Mouse (Mus musculus): Measurements from ENCODE around the gene Rnf41. TPM values are rescaled to one million over a fixed set of nuclear protein-coding genes. Genes with fewer than 3 reads are reported as not detected.

The Rnf41 gene
- total and polyA plus RNA-seq, 3 experiments: 27.4 to 28.1 TPM; not detected in 1

DNA sequence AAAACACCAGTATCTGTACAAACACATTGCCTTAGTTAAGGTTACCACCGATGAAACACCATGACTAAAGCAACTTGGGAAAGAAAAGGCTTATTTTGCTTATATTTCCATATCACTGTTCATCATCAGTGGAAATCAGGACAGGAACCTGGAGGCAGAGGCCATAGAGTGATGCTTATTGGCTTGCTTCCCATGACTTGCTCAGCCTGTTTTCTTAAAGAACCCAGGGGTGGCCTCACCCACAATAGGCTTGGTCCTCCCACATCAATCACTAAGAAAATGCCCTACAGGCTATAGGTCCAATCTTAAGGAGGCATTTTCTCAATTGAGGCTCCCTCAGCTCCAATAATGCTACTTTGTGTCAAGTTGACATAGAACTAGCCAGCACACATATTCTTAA lies 31.3 kb downstream of the Rnf41 start:
- Histone ChIP-seq H3K27ac (ENCODE audit: control insufficient read depth, low read depth, low read length) (no peak overlapping the region), H3K4me3 (ENCODE audit: control insufficient read depth in 1 of 2, insufficient read depth in 1 of 2, low read depth in 2 of 2, low read length in 2 of 2) (no peak overlapping the region), H3K79me2 (ENCODE audit: control insufficient read depth, insufficient read depth, low read length, poor library complexity) (no peaks in the 10 kb centered on the region), H3K9me3 (replicated peaks; ENCODE audit: insufficient read depth, low read length) (no peaks in the 10 kb centered on the region), H3K27me3 (ENCODE audit: control insufficient read depth in 1 of 2, insufficient read depth in 2 of 2, low read length in 2 of 2) (no peaks in the 10 kb centered on the region), H3K36me3 (ENCODE audit: control insufficient read depth in 1 of 2, insufficient read depth in 2 of 2, low read length in 2 of 2) (peaks cover 0 to 11% of the 10 kb centered on the region in 2 experiments), H3K4me1 (ENCODE audit: control insufficient read depth in 1 of 2, insufficient read depth in 2 of 2, low read length in 2 of 2) (peaks cover 5 to 14% of the 10 kb centered on the region in 2 experiments), H3K9ac (ENCODE audit: control insufficient read depth, low read depth, low read length, poor library complexity, severe bottlenecking) (no peak overlapping the region)
- no peak for DNase-seq (ENCODE audit: low read depth, low spot score)
- no peak for TF ChIP-seq ETS1 (IDR thresholded peaks at IDR 0.05; ENCODE audit: low read depth, low read length)
- no peak for TF ChIP-seq E2F4 (IDR thresholded peaks at IDR 0.05; ENCODE audit: borderline replicate concordance, low read depth, low read length)
- 0 out of 2 replicates have a peak, but pooled peaks have one; percentile 58 for TF ChIP-seq POLR2AphosphoS2 (IDR thresholded peaks at IDR 0.05; ENCODE audit: low read length)
- no peak for TF ChIP-seq USF1 (IDR thresholded peaks at IDR 0.05; ENCODE audit: low read depth, low read length)
- TF ChIP-seq MXI1 (IDR thresholded peaks at IDR 0.05; ENCODE audit: low read depth, low read length): no peak
- TF ChIP-seq ZMIZ1 (IDR thresholded peaks at IDR 0.05; ENCODE audit: low read depth, low read length): no peak
- no peak for TF ChIP-seq MAZ (IDR thresholded peaks at IDR 0.05; ENCODE audit: low read depth, low read length)
- no peak for TF ChIP-seq UBTF (IDR thresholded peaks at IDR 0.05; ENCODE audit: borderline replicate concordance, insufficient read depth, low read depth, low read length)

DNA sequence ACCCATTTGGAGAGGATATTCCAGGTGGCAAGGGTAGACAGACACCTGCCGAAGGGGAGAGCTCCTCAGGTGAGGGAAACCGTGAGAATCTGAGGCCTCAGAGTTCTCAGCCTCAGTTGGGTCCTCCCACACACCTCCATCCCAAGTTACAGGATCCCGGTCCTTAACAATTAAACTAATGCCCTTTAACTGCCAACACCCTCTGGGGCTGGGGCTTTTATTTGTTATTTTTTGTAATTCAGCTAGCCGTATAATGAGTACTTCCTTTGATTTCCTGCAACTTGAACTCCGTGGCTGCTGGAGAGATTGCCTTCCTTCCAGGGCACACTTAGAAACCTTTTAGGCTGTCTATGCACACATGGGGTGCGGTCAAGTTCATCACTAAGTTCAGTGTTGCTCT lies 32.9 kb downstream of the Rnf41 start:
- TF ChIP-seq USF2 (IDR thresholded peaks at IDR 0.05; ENCODE audit: borderline replicate concordance in 1 of 2, insufficient read depth in 1 of 2, low read depth in 1 of 2, low read length in 2 of 2): no peak
- TF ChIP-seq JUND (IDR thresholded peaks at IDR 0.05; ENCODE audit: low read depth, low read length): no peak
- TF ChIP-seq ZC3H11A (IDR thresholded peaks at IDR 0.05; ENCODE audit: low read depth, low read length): no peak
- no peak for TF ChIP-seq ZNF384 (IDR thresholded peaks at IDR 0.05; ENCODE audit: low read depth, low read length)
- TF ChIP-seq HCFC1 (IDR thresholded peaks at IDR 0.05; ENCODE audit: low read depth, low read length): no peak
- no peak for TF ChIP-seq USF1 (IDR thresholded peaks at IDR 0.05; ENCODE audit: low read depth, low read length)
- no peak for TF ChIP-seq NELFE (IDR thresholded peaks at IDR 0.05; ENCODE audit: low read depth, low read length)
- no peak for TF ChIP-seq TCF12 (IDR thresholded peaks at IDR 0.05; ENCODE audit: low read depth, low read length)
- TF ChIP-seq ZMIZ1 (IDR thresholded peaks at IDR 0.05; ENCODE audit: low read depth, low read length): no peak
- TF ChIP-seq ZKSCAN1 (IDR thresholded peaks at IDR 0.05; ENCODE audit: low read depth, low read length): no peak
- no peak for TF ChIP-seq MYB (IDR thresholded peaks at IDR 0.05; ENCODE audit: low read depth, low read length)
- TF ChIP-seq ELF1 (IDR thresholded peaks at IDR 0.05; ENCODE audit: low read depth, low read length): no peak
- TF ChIP-seq KAT2A (conservative IDR thresholded peaks at IDR 0.05; ENCODE audit: low read depth, low read length): no peak
- TF ChIP-seq MAFK (IDR thresholded peaks at IDR 0.05; ENCODE audit: borderline replicate concordance, low read depth, low read length): no peak
- TF ChIP-seq TAL1 (IDR thresholded peaks at IDR 0.05; ENCODE audit: low read length): no peak
- no peak for TF ChIP-seq E2F4 (IDR thresholded peaks at IDR 0.05; ENCODE audit: borderline replicate concordance, low read depth, low read length)
- no peak for TF ChIP-seq MXI1 (IDR thresholded peaks at IDR 0.05; ENCODE audit: low read depth, low read length)
- TF ChIP-seq EP300 (IDR thresholded peaks at IDR 0.05; ENCODE audit: low read depth in 1 of 2, low read length in 2 of 2): no peak
- Histone ChIP-seq H3K36me3 (ENCODE audit: control insufficient read depth in 1 of 2, insufficient read depth in 2 of 2, low read length in 2 of 2) (peaks cover 0 to 11% of the 10 kb centered on the region in 2 experiments; a peak in 3 of 4 replicates), H3K9me3 (replicated peaks; ENCODE audit: insufficient read depth, low read length) (no peaks in the 10 kb centered on the region), H3K4me3 (ENCODE audit: control insufficient read depth in 1 of 2, insufficient read depth in 1 of 2, low read depth in 2 of 2, low read length in 2 of 2) (no peak overlapping the region), H3K27me3 (ENCODE audit: control insufficient read depth in 1 of 2, insufficient read depth in 2 of 2, low read length in 2 of 2) (no peaks in the 10 kb centered on the region), H3K79me2 (ENCODE audit: control insufficient read depth, insufficient read depth, low read length, poor library complexity) (no peaks in the 10 kb centered on the region), H3K4me1 (ENCODE audit: control insufficient read depth in 1 of 2, insufficient read depth in 2 of 2, low read length in 2 of 2) (peaks cover 5 to 14% of the 10 kb centered on the region in 2 experiments), H3K27ac (ENCODE audit: control insufficient read depth, low read depth, low read length) (no peak overlapping the region), H3K9ac (ENCODE audit: control insufficient read depth, low read depth, low read length, poor library complexity, severe bottlenecking) (no peak overlapping the region)
- no peak for DNase-seq (ENCODE audit: low read depth, low spot score)

Measured in MEL (cell line).